1 mouse cellular context compared by ENCODE assay signal in genomic region chr7:102636665-102637064, GRCm38 (mm10).
TF ChIP-seq lines count a peak whose summit lies in the region.

No protein-coding gene starts in this region.

TF ChIP-seq in MEL, 35 proteins besides CTCF, POLR2A, EP300 and RAD21:
- TF ChIP-seq MAX (IDR thresholded peaks at IDR 0.05; ENCODE audit: low read length) (no peak), SMC3 (IDR thresholded peaks at IDR 0.05; ENCODE audit: low read depth, low read length) (peak; percentile 60), CHD2 (IDR thresholded peaks at IDR 0.05; ENCODE audit: low read length) (no peak), GABPA (IDR thresholded peaks at IDR 0.05; ENCODE audit: low read depth, low read length) (no peak), TBP (IDR thresholded peaks at IDR 0.05; ENCODE audit: low read depth, low read length) (no peak), MXI1 (IDR thresholded peaks at IDR 0.05; ENCODE audit: low read depth, low read length) (no peak)
